Mouse (Mus musculus) C2C12 (cell line): ENCODE measurements at regions not wholly inside any gene's neighbourhood (a gene's known extent, or its start where the extent isn't known, plus 50 kb on each side); places are given as distances from the start of the nearest gene placed in this dataset.

Experiments
- H3K27me3 ChIP-seq: one replicate; pipeline ENCODE4 v1.6.1; 2011; ENCODE audit not compliant: control insufficient read depth, insufficient read depth, insufficient read length
- H3K36me3 ChIP-seq: one replicate; pipeline ENCODE4 v1.6.1; 2011; ENCODE audit not compliant: control insufficient read depth, insufficient read depth
- H3K4me3 ChIP-seq: one replicate; pipeline ENCODE4 v1.5.1; 2011; ENCODE audit warnings: mild to moderate bottlenecking, control low read depth; ENCODE audit not compliant: poor library complexity, insufficient read depth, severe bottlenecking
- H3K79me2 ChIP-seq: one replicate; pipeline ENCODE4 v1.6.1; 2011; ENCODE audit not compliant: control insufficient read depth, insufficient read depth
- H3K79me3 ChIP-seq: one replicate; pipeline ENCODE4 v1.6.1; 2011; ENCODE audit warnings: low read depth, control low read depth
- H3ac ChIP-seq: one replicate; pipeline ENCODE3; 2011; ENCODE audit warnings: low read depth; ENCODE audit not compliant: control insufficient read depth, insufficient read length
- CEBPB ChIP-seq: IDR thresholded peaks from one replicate; pipeline ENCODE4 v1.6.1; 2011; ENCODE audit warnings: low read depth, mild to moderate bottlenecking, control low read depth, moderate library complexity
- CTCF ChIP-seq: IDR thresholded peaks from one replicate; pipeline ENCODE4 v1.5.1; 2011; ENCODE audit not compliant: control insufficient read depth, insufficient read depth, insufficient read length
- FOSL1 ChIP-seq: IDR thresholded peaks from one replicate; pipeline ENCODE4 v1.8.0; 2011; ENCODE audit warnings: mild to moderate bottlenecking, low read length; ENCODE audit not compliant: poor library complexity, insufficient read depth, severe bottlenecking
- MAX ChIP-seq: IDR thresholded peaks from one replicate; pipeline ENCODE4 v1.6.1; 2011; ENCODE audit warnings: mild to moderate bottlenecking, control low read depth
- MYOD1 ChIP-seq: IDR thresholded peaks from one replicate; pipeline ENCODE4 v1.6.1; 2011; ENCODE audit warnings: low read depth; ENCODE audit not compliant: control insufficient read depth, insufficient read length
- MYOG ChIP-seq: IDR thresholded peaks from one replicate; pipeline ENCODE4 v1.6.1; 2011; ENCODE audit not compliant: control insufficient read depth, insufficient read length; ENCODE audit errors: extremely low read depth
- USF1 ChIP-seq: IDR thresholded peaks from one replicate; pipeline ENCODE4 v1.6.1; 2011; ENCODE audit warnings: low read depth, mild to moderate bottlenecking, control low read depth, moderate library complexity

GRCm38 (mm10) chr12:71468324-71468723 is 158.6 kb downstream of the Dact1 start:
- TF ChIP-seq CEBPB (no peak), CTCF (no peak), MYOG (no peak), MAX (no peak), USF1 (no peak), MYOD1 (no peak), FOSL1 (no peak)
- Histone ChIP-seq H3K36me3 (no peaks in the 10 kb centered on the region), H3K79me2 (no peaks in the 10 kb centered on the region), H3K27me3 (no peaks in the 10 kb centered on the region), H3K79me3 (no peaks in the 10 kb centered on the region), H3ac (no peak overlapping the region), H3K4me3 (no peak overlapping the region)

GRCm38 (mm10) chr12:71470983-71471715 is 161.5 kb downstream of the Dact1 start:
- H3K36me3 ChIP-seq: no peaks in the 10 kb centered on the region
- no peaks in the 10 kb centered on the region for H3K79me2 ChIP-seq
- no peak overlapping the region for H3K4me3 ChIP-seq
- no peak for TF ChIP-seq USF1
- no peak for TF ChIP-seq MYOG
- no peak for TF ChIP-seq CTCF
- TF ChIP-seq CEBPB: no peak
- TF ChIP-seq MYOD1: no peak
- TF ChIP-seq MAX: no peak
- no peak for TF ChIP-seq FOSL1
- no peaks in the 10 kb centered on the region for H3K27me3 ChIP-seq
- no peaks in the 10 kb centered on the region for H3K79me3 ChIP-seq
- no peak overlapping the region for H3ac ChIP-seq

- TF ChIP-seq CEBPB (no peak), FOSL1 (no peak), CTCF (no peak), MYOG (no peak)
- H3K36me3 ChIP-seq: no peaks in the 10 kb centered on the region
- H3K27me3 ChIP-seq: no peaks in the 10 kb centered on the region
- no peak overlapping the region for H3K4me3 ChIP-seq
- H3ac ChIP-seq: no peak overlapping the region
- no peaks in the 10 kb centered on the region for H3K79me3 ChIP-seq
- no peaks in the 10 kb centered on the region for H3K79me2 ChIP-seq
Observed at GRCm38 (mm10) chr12:71471720-71472119, 162.0 kb downstream of the Dact1 start.

GRCm38 (mm10) chr12:71476238-71476637 is 166.6 kb downstream of the Dact1 start:
- no peaks in the 10 kb centered on the region for H3K27me3 ChIP-seq
- no peaks in the 10 kb centered on the region for H3K79me3 ChIP-seq
- TF ChIP-seq CTCF (no peak), FOSL1 (no peak), USF1 (no peak), MYOG (no peak), MAX (no peak), MYOD1 (no peak), CEBPB (no peak)
- no peak overlapping the region for H3ac ChIP-seq
- H3K36me3 ChIP-seq: no peaks in the 10 kb centered on the region
- no peaks in the 10 kb centered on the region for H3K79me2 ChIP-seq
- no peak overlapping the region for H3K4me3 ChIP-seq

DNA sequence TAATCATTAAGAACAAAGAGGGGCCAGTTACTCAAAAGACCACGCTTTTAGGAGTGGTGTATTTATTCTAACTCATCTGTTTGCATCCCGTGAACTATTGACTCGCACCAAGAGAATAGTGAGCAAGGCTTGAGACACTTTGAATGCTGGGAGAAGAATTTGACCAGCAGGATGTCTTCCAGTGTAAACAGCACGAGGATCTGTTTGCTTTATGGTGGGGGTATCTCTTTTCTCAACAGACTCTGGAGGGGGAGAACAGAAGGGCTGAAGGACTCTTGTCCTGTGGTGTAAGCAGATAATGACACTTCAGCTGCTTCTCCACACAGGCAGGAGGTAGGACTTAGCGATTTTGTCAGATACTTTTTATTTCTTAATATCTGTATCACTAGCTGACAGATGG is 168.0 kb downstream of the Dact1 start:
- TF ChIP-seq CTCF (no peak), CEBPB (no peak), MYOD1 (no peak)
- Histone ChIP-seq H3K79me3 (no peaks in the 10 kb centered on the region), H3ac (no peak overlapping the region), H3K79me2 (no peaks in the 10 kb centered on the region), H3K4me3 (no peak overlapping the region), H3K36me3 (no peaks in the 10 kb centered on the region), H3K27me3 (no peaks in the 10 kb centered on the region)

DNA sequence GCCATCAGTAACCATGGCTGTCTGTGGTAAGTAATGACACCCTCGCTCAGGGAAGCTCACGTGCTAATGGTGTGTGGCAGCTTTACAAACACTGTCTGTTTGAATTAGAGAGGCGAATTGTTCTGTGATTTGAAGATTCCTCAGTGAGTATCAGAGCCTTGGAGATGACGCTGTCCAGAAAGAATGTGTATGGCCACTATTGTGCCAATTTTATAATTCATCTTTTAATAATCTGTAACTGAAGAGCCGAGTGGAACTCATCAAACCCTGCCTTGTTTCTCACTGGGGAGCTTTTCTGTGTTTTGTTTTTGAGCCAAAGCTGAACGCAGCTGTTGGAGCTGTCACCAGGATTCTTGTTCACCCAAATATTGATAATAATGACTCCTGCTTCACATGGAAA is 171.7 kb downstream of the Dact1 start:
- H3K36me3 ChIP-seq: no peaks in the 10 kb centered on the region
- H3ac ChIP-seq: no peak overlapping the region
- H3K79me2 ChIP-seq: no peaks in the 10 kb centered on the region
- TF ChIP-seq USF1 (no peak), MYOD1 (peak; percentile 53)
- no peaks in the 10 kb centered on the region for H3K79me3 ChIP-seq
- H3K4me3 ChIP-seq: no peak overlapping the region
- no peaks in the 10 kb centered on the region for H3K27me3 ChIP-seq
